Mouse (Mus musculus): ENCODE measurements around the gene Trappc3l. TPM values are rescaled to one million over a fixed set of nuclear protein-coding genes. Genes with fewer than 3 reads are reported as not detected.

The Trappc3l gene
- total RNA-seq, 1 experiment from 2014 or later: not detected

DNA sequence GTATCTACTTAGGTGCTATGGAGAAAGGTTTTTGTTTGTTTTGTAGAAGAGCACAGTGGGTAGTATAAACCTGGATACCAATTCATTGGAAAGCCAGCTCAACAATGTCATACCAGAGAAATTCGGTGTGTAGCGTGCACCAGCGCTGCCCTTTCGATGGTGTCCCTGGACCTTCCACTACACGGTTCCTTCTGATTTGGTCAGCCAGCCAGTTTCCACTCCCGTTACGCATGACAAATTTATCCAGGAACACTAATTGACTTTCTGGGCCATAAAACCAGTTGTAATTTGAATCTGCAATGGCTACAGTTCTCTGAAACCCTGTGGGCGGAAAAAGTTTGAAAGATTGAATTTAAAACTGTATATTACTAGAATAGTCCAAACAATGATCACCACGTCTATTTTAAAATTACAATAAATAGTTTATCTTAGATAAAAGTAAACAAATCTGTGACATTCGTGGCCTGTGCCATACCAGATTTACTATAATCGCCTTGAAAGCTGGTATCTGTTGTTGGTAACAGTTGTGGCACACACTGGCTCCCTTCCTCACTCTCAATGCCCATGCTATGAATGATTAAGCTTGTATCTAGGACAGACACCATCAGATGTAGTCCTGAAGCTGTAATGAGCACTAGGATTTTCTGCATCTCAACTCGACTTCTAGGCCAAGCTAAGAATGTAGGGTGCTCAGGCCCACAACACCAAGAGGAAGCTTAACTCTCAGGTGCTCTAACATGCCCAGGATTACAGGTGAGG, 118.6 kb downstream of the Trappc3l start:
- no peak for ATAC-seq (replicated peaks; ENCODE audit: low read depth, poor library complexity, severe bottlenecking)

Other genes with a start within 250 kb of the Trappc3l start
- gene Sult3a1, start 179.9 kb upstream of the Trappc3l start, total RNA-seq (2017): not detected in 2 replicates
- gene Rsph4a, start 132.5 kb upstream of the Trappc3l start, total RNA-seq (2017): not detected in 2 replicates
- gene Zup1, start 86.3 kb upstream of the Trappc3l start, total RNA-seq (2017): 44.9 and 52.4 TPM in 2 replicates
- 165 and 212 TPM in 2 replicates for gene Rwdd1, start 18.0 kb upstream of the Trappc3l start, total RNA-seq (2017)
- gene Calhm4, start 6.7 kb downstream of the Trappc3l start, total RNA-seq (2017): not detected in 2 replicates
- not detected in 2 replicates for gene Calhm5, start 58.9 kb downstream of the Trappc3l start, total RNA-seq (2017)
- 3.6 and 6.2 TPM in 2 replicates for gene Calhm6, start 90.4 kb downstream of the Trappc3l start, total RNA-seq (2017)
- 0.87 and 1.9 TPM in 2 replicates for gene Dse, start 170.1 kb downstream of the Trappc3l start, total RNA-seq (2017)
- 54.7 and 57.7 TPM in 2 replicates for gene Tspyl1, start 244.6 kb downstream of the Trappc3l start, total RNA-seq (2017)